Mouse (Mus musculus) heart, postnatal 4 days (tissue): ENCODE data around the gene Mphosph9. TPM values are rescaled to one million over a fixed set of nuclear protein-coding genes. Genes with fewer than 3 reads are reported as not detected.

ENCODE experiments used
- DNase-seq: peaks from one replicate; pipeline ENCODE4 v3.0.0; 2021
- total RNA-seq, 2 experiments: library from RNA; stranded (reverse); gene quantifications; 2 replicates each; pipeline ENCODE4 v1.2.3; 2021

Gene Mphosph9
- total RNA-seq, 2 experiments from 2014 or later = 12.1 to 13.9 TPM

DNA sequence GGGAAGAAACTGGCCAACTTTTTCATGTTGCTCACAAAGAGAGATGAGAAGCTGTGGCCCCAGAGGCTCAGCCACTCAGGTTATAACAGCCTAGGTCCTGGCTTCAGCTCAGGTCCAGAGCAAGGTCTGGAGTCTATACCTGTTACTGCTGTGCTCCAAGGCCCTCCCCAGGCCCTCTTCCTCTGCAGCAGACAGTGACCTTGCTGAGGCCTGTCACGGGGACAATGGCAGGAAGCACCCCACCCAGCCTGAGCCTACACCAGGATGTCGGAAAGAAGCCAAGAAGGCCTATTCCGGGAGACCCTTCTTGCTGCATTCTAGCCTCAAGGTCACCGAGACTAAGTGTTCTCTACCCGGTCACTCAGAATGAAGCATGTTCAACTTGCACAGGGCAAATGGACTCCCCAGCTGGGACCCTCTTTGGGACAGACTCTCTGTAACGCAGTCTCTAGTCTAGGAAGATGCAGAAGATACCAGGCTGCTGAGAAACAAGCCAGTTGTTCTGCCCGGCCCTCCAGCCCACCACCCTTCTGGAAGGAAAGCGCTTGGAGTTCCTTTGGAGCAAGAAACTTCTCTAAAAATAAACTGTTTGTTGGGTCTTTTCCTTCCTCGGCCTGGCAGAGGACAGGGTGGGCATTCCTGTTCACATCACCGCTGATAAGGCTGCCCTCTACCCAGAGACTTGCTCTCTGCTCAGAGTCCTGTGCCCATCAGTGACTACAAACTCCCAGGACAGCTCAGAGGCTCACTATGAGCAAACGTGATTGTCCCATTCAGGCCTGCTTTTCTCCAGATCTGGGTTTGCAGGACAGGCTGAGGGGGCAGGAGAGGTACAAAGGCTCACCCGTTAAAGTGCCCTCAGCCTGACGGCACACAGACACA is 113.9 kb downstream of the Mphosph9 start:
- peak; percentile 75 for DNase-seq

DNA sequence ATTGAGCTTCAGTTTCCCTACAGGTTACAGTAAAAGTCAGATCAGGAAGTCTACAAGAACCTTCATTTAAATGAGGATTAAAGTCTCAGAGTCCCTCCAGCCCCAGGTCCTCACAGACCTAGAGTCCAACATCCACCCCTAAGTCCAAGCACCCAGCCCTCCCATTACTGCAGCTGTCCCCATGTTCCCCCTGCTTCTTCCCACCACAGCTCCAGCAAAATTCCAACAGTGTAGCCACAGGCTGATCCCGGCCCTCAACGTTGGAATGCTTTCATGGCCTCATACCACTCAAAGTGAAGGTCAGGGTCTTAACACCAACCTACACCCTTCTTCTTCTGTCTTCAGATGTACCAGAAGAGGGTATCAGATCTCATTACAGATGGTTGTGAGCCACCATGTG is 116.1 kb downstream of the Mphosph9 start:
- no peak for DNase-seq

GRCm38 (mm10) chr5:124211234-124211633 is 116.5 kb downstream of the Mphosph9 start:
- DNase-seq = peak; percentile 76

GRCm38 (mm10) chr5:124210281-124211016 is 117.3 kb downstream of the Mphosph9 start:
- DNase-seq = no peak

- DNase-seq = no peak
Observed at GRCm38 (mm10) chr5:124209850-124210249, 117.9 kb downstream of the Mphosph9 start.

- DNase-seq = no peak
Observed at GRCm38 (mm10) chr5:124208030-124208429, 119.7 kb downstream of the Mphosph9 start.

GRCm38 (mm10) chr5:124206481-124207038 is 121.2 kb downstream of the Mphosph9 start:
- DNase-seq = peak; percentile 79

GRCm38 (mm10) chr5:124205809-124206380 is 121.9 kb downstream of the Mphosph9 start:
- DNase-seq = no peak

DNA sequence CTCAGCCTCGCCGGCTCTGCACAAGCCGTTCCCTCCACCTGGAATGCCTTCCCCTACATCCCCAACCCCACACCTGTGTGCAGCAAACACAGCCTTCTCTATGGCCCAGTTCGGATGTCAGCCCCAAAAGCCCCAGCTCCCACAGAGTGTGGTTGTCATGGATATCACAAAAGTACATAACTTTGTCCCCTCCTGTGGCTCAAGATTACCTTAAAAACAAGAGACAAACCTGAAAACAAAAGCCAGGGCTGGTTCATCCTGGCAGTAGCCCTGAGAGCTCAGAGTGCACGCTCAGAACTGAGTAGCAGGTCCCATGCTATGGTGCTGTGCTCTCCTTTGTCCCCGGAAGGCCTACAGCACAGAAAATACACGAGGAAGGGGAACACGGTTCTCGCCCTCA is 122.6 kb downstream of the Mphosph9 start:
- DNase-seq = no peak

DNA sequence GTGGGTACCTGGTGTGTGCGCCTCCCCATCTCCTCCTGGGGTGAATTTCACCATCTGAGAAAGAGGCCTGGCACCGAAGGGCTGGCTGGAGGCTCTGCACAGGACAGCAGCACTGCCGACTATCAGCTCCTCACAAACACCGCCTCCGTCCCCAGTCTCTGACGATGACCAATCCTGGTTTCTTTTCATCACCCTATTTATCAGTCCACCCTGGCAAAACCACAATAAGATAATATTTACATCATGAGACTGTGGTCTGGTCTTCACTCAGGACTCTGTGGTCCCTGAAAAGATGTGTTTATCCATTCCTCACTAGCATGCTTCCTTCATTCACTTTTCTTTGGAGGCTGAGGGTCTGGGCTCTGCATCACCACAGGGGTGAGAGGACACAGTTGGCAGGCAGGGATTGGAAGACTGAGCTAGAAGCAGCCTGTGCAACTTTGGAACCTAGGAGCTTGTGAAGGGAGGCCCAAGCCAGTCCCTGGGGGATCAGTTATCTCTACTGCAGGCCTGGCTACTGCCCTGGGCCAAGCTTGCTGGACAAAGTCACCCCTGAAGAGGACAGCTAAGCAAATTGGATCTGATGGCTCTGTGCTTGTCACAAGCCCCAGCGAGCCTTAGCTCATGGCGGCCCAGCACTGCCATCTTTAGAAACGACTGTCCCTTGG is 123.5 kb downstream of the Mphosph9 start:
- no peak for DNase-seq

- DNase-seq = no peak
Observed at GRCm38 (mm10) chr5:124203251-124203650, 124.5 kb downstream of the Mphosph9 start.

- DNase-seq = no peak
Observed at GRCm38 (mm10) chr5:124202071-124202470, 125.7 kb downstream of the Mphosph9 start.

GRCm38 (mm10) chr5:124201564-124201963 is 126.2 kb downstream of the Mphosph9 start:
- no peak for DNase-seq

Other genes starting within 250 kb of the Mphosph9 start
- 1 to 10 TPM; 4.9 to 5.5 TPM for gene Abcb9, start 232.2 kb downstream of the Mphosph9 start, total RNA-seq
- gene Ogfod2, start 215.7 kb downstream of the Mphosph9 start, total RNA-seq = 10 to 100 TPM; 10.2 to 11.9 TPM
- 10 to 100 TPM; 55.1 to 68.4 TPM for gene Arl6ip4, start 211.9 kb downstream of the Mphosph9 start, total RNA-seq
- 10 to 100 TPM; 45.9 to 52.2 TPM for gene Pitpnm2, start 78.2 kb downstream of the Mphosph9 start, total RNA-seq
- gene 2810006K23Rik, start 117 bp upstream of the Mphosph9 start, total RNA-seq = 10 to 100 TPM; 11.7 to 13.0 TPM
- 100 to 1,000 TPM; 201 to 202 TPM for gene Cdk2ap1, start 35.1 kb upstream of the Mphosph9 start, total RNA-seq
- 10 to 100 TPM; 72.7 to 76.8 TPM for gene Sbno1, start 98.0 kb upstream of the Mphosph9 start, total RNA-seq
- gene Kmt5a, start 112.0 kb upstream of the Mphosph9 start, total RNA-seq = 100 to 1,000 TPM; 130 to 132 TPM
- gene Rilpl2, start 150.4 kb upstream of the Mphosph9 start, total RNA-seq = 10 to 100 TPM in 1 of 2 experiments, 1 to 10 TPM in 1; 8.3 to 10.9 TPM
- gene Snrnp35, start 155.2 kb upstream of the Mphosph9 start, total RNA-seq = 10 to 100 TPM; 19.3 to 23.5 TPM
- 10 to 100 TPM; 50.3 to 53.6 TPM for gene Rilpl1, start 203.4 kb upstream of the Mphosph9 start, total RNA-seq
- 100 to 1,000 TPM; 217 to 226 TPM for gene Tmed2, start 212.7 kb upstream of the Mphosph9 start, total RNA-seq
- gene Ddx55, start 224.9 kb upstream of the Mphosph9 start, total RNA-seq = 1 to 10 TPM; 7.8 to 8.5 TPM